Mouse (Mus musculus): ENCODE measurements at regions not wholly inside any gene's neighbourhood (a gene's known extent, or its start where the extent isn't known, plus 50 kb on each side); places are given as distances from the start of the nearest gene placed in this dataset.

DNA sequence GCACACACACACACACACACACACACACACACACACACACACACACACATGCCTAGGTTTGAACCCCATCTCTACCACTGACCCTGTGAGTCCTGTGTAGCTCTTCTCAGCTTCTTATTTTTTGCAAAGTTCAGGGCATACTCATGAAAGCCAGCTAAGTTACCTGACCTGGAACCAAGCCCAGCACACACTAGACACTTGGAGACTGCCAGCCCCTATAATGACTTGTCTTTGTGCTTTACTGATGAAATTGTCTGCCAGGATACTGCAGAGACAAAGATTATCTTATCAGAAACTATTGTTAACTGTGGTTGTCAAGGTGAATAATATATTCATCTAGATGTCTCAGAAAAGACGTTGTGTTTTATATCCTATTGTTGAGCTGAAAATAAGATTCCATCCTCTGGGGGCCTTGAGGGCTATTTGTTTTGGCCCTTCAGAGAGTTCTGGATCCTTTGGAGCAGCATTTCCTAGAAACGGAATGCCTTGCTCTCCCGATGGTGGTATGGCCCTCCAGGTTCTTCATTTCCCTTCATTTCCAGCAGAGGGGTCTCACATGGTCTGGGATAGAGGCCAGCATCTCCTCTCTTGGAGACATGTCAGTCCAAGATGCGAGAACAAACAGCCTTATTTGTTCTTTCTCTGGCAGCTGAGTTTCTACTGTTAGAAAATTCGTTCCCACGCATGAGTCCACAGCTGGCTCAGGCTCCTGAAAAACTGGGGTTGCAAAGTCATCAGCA lies 402.6 kb downstream of the Tns1 start:
- no peak for TF ChIP-seq PAX5 (IDR thresholded peaks at IDR 0.05; ENCODE audit: low read length)
- no peak for TF ChIP-seq CTCF (conservative IDR thresholded peaks at IDR 0.05 in 1 of 2, IDR thresholded peaks at IDR 0.05 in 1 of 2; ENCODE audit: low read depth in 2 of 2, low read length in 2 of 2)
- no peak for TF ChIP-seq MAFK (IDR thresholded peaks at IDR 0.05; ENCODE audit: insufficient replicate concordance, low read length)
- TF ChIP-seq NRF1 (IDR thresholded peaks at IDR 0.05; ENCODE audit: low read depth, low read length): no peak
- TF ChIP-seq NELFE (IDR thresholded peaks at IDR 0.05; ENCODE audit: low read depth, low read length): no peak
- no peak for TF ChIP-seq POLR2A (IDR thresholded peaks at IDR 0.05; ENCODE audit: low read depth, low read length)
- TF ChIP-seq USF1 (IDR thresholded peaks at IDR 0.05; ENCODE audit: low read depth, low read length): no peak
